Mouse (Mus musculus): ENCODE data around the gene Uap1l1.

GRCm38 (mm10) chr2:25350701-25351100, 14.8 kb downstream of the Uap1l1 start:
- TF ChIP-seq CTCF (IDR thresholded peaks at IDR 0.05) (no peak), EP300 (IDR thresholded peaks at IDR 0.05) (no peak)

Measured in lung, postnatal 0 days (tissue).